8 mouse cellular contexts compared by ENCODE assay signal in the genomic region with DNA sequence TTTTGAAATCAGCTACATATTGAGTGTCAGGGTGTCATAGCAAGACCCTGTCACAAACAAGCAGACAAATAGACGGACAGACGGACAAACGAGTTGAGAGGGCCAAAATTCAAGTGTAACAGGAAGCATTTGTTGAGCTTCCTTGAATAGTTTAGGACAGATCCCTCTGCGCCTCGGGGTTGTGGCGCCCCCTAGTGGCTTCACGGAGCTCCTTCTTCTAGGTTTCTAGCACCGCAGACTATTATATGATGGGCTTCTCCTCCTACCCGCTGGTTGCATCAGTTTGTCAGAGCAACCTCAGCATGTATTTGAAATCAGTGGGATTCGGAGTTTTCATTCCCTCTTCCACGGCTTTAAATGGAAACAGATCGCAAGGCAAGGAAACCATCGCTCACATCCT. TPM values are rescaled to one million over a fixed set of nuclear protein-coding genes. Genes with fewer than 3 reads are reported as not detected.
A peak's percentile ranks its signal among the peaks of the same experiment; 100 is the strongest.
DNase-seq lines count a peak whose midpoint lies in the region; ATAC-seq and TF ChIP-seq lines count a peak whose summit lies in the region.

No protein-coding gene starts in this region.

- no peak overlapping the region for H3K9ac ChIP-seq in liver, postnatal 0 days (replicated peaks)
- H3K9ac ChIP-seq in neural tube, embryonic 13.5 days: peak overlapping the region; percentile 9; the same call in 1 of the 2 replicates
- H3K9ac ChIP-seq in stomach, postnatal 0 days (ENCODE audit: low read length): no peak overlapping the region

- peaks cover 2% of the 10 kb centered on the region for H3K4me1 ChIP-seq in bone marrow macrophage, adult 2 months (ENCODE audit: control insufficient read depth, insufficient read depth, low read length)
- H3K4me1 ChIP-seq in embryonic fibroblast, embryonic 13.5 days (ENCODE audit: control insufficient read depth, insufficient read depth, low read length): no peaks in the 10 kb centered on the region
- H3K4me1 ChIP-seq in liver, postnatal 0 days (ENCODE audit: insufficient read depth): no peaks in the 10 kb centered on the region
- peaks cover 11% of the 10 kb centered on the region; the same call in 1 of the 2 replicates for H3K4me1 ChIP-seq in neural tube, embryonic 13.5 days (replicated peaks)
- no peaks in the 10 kb centered on the region for H3K4me1 ChIP-seq in stomach, postnatal 0 days (replicated peaks; ENCODE audit: control insufficient read depth, insufficient read depth)

- intact Hi-C loops in heart, postnatal 10 days (cut with DNase I): loop anchor here (1.0 to 5.0 kb wide), 3 partner anchors 51 to 334 kb away; partner anchors contain the start of gene Spred1

- peak; percentile 78 for DNase-seq in CD4-positive, CD25-positive, alpha-beta regulatory T cell, adult 2 months (ENCODE audit: low read depth, low spot score)
- DNase-seq in heart, postnatal 10 days: peak; percentile 85 to 91
- peak; percentile 66 to 93 for DNase-seq in kidney, postnatal 36 days
- DNase-seq in liver, postnatal 0 days: peak; percentile 86
- DNase-seq in stomach, postnatal 0 days (ENCODE audit: low spot score): peak; percentile 88

- TF ChIP-seq EP300 in liver, postnatal 0 days (IDR thresholded peaks at IDR 0.05; ENCODE audit: low read depth): no peak
- no peak for TF ChIP-seq EP300 in stomach, postnatal 0 days (optimal IDR thresholded peaks at IDR 0.05)

- no peaks in the 10 kb centered on the region for H3K9me3 ChIP-seq in liver, postnatal 0 days (ENCODE audit: low read length)
- no peaks in the 10 kb centered on the region for H3K9me3 ChIP-seq in neural tube, embryonic 13.5 days
- H3K9me3 ChIP-seq in stomach, postnatal 0 days (ENCODE audit: control insufficient read depth, low read length): no peaks in the 10 kb centered on the region

- no peak for TF ChIP-seq POLR2A in bone marrow macrophage, adult 2 months (IDR thresholded peaks at IDR 0.05; ENCODE audit: borderline replicate concordance, low read depth, low read length)
- TF ChIP-seq POLR2A in embryonic fibroblast, embryonic 13.5 days (IDR thresholded peaks at IDR 0.05; ENCODE audit: low read depth, low read length): no peak

- no peaks in the 10 kb centered on the region for H3K36me3 ChIP-seq in liver, postnatal 0 days (replicated peaks; ENCODE audit: insufficient read depth, low read length)
- H3K36me3 ChIP-seq in neural tube, embryonic 13.5 days: no peaks in the 10 kb centered on the region
- H3K36me3 ChIP-seq in stomach, postnatal 0 days (ENCODE audit: control insufficient read depth, insufficient read depth, low read length): no peaks in the 10 kb centered on the region

- TF ChIP-seq CTCF in bone marrow macrophage, adult 2 months (IDR thresholded peaks at IDR 0.05; ENCODE audit: low read depth, low read length): peak; percentile 97
- TF ChIP-seq CTCF in embryonic fibroblast, embryonic 13.5 days (IDR thresholded peaks at IDR 0.05; ENCODE audit: borderline replicate concordance, insufficient read depth, low read length): peak; percentile 54
- peak; percentile 91 for TF ChIP-seq CTCF in liver, postnatal 0 days (IDR thresholded peaks at IDR 0.05; ENCODE audit: low read depth)
- peak; percentile 95 for TF ChIP-seq CTCF in stomach, postnatal 0 days (IDR thresholded peaks at IDR 0.05; ENCODE audit: low read depth)

- ATAC-seq in liver, postnatal 0 days: no peak
- 0 out of 2 replicates have a peak, but pooled peaks have one; percentile 83 for ATAC-seq in neural tube, embryonic 13.5 days (ENCODE audit: low read depth)
- ATAC-seq in stomach, postnatal 0 days (ENCODE audit: low FRiP score, low TSS enrichment): peak; percentile 83

- WGBS in liver, postnatal 0 days (ENCODE audit: insufficient replicate concordance): 4% methylated on average over 13 of the region's 13 CpGs
- 5% methylated on average over 13 of the region's 13 CpGs for WGBS in neural tube, embryonic 13.5 days
- WGBS in stomach, postnatal 0 days: 7% methylated on average over 13 of the region's 13 CpGs

- H3K4me2 ChIP-seq in liver, postnatal 0 days (ENCODE audit: low read depth, low read length): no peak overlapping the region
- H3K4me2 ChIP-seq in neural tube, embryonic 13.5 days: no peak overlapping the region
- no peak overlapping the region for H3K4me2 ChIP-seq in stomach, postnatal 0 days (replicated peaks; ENCODE audit: low read depth)

- H3K27me3 ChIP-seq in liver, postnatal 0 days (ENCODE audit: insufficient read depth, low read length): no peaks in the 10 kb centered on the region
- H3K27me3 ChIP-seq in neural tube, embryonic 13.5 days: peaks cover 3% of the 10 kb centered on the region
- H3K27me3 ChIP-seq in stomach, postnatal 0 days (ENCODE audit: control insufficient read depth, insufficient read depth, low read length): no peaks in the 10 kb centered on the region

- H3K4me3 ChIP-seq in bone marrow macrophage, adult 2 months (ENCODE audit: insufficient read depth, low read length): no peak overlapping the region
- no peak overlapping the region for H3K4me3 ChIP-seq in embryonic fibroblast, embryonic 13.5 days (ENCODE audit: insufficient read depth, low read length)
- H3K4me3 ChIP-seq in liver, postnatal 0 days (ENCODE audit: low read depth, low read length): no peak overlapping the region
- no peak overlapping the region for H3K4me3 ChIP-seq in neural tube, embryonic 13.5 days
- no peak overlapping the region for H3K4me3 ChIP-seq in stomach, postnatal 0 days (ENCODE audit: low read depth, low read length)

- H3K27ac ChIP-seq in bone marrow macrophage, adult 2 months (ENCODE audit: insufficient read depth, low read depth, low read length): no peak overlapping the region
- no peak overlapping the region for H3K27ac ChIP-seq in embryonic fibroblast, embryonic 13.5 days (ENCODE audit: insufficient read depth, low read length)
- H3K27ac ChIP-seq in liver, postnatal 0 days (ENCODE audit: low read depth): no peak overlapping the region
- H3K27ac ChIP-seq in neural tube, embryonic 13.5 days (replicated peaks): no peak overlapping the region
- no peak overlapping the region for H3K27ac ChIP-seq in stomach, postnatal 0 days (replicated peaks)

RNA-seq across cellular contexts. Expression of gene Fam98b, which starts 18.3 kb away (rescaled TPM):
- 30.1 and 31.2 TPM in 2 replicates for polyA plus RNA-seq in bone marrow macrophage, adult 2 months (2012; ENCODE audit: insufficient read depth, insufficient read length, missing spikeins)
- 68.5 and 70.8 TPM in 2 replicates for polyA plus RNA-seq in embryonic fibroblast, embryonic 13.5 days (2011; ENCODE audit: insufficient read length, low read depth, missing spikeins)
- 10 to 100 TPM; 25.8 to 28.3 TPM for total RNA-seq in heart, postnatal 10 days (2021)
- polyA plus RNA-seq in liver, postnatal 0 days (2015; fragmentation: Nextera tagmentation; extraction: Ambion mirVana): 3.5 and 4.1 TPM in 2 replicates
- polyA plus RNA-seq in neural tube, embryonic 13.5 days (2015; fragmentation: Nextera tagmentation; extraction: Ambion mirVana): 11.3 and 11.9 TPM in 2 replicates
- polyA plus RNA-seq in stomach, postnatal 0 days (2015; fragmentation: Nextera tagmentation; extraction: Ambion mirVana): 5.2 and 5.8 TPM in 2 replicates
